8 mouse cellular contexts compared by ENCODE assay signal in genomic region chr8:121113261-121113660, GRCm38 (mm10). TPM values are rescaled to one million over a fixed set of nuclear protein-coding genes. Genes with fewer than 3 reads are reported as not detected.
DNase-seq lines count a peak whose midpoint lies in the region; ATAC-seq and TF ChIP-seq lines count a peak whose summit lies in the region.

No protein-coding gene starts in this region.

- TF ChIP-seq EP300 in ES-Bruce4 (IDR thresholded peaks at IDR 0.05; ENCODE audit: insufficient read depth, low read depth, low read length) = no peak

- peak; percentile 98 for TF ChIP-seq CTCF in ES-Bruce4 (IDR thresholded peaks at IDR 0.05; ENCODE audit: low read depth, low read length)

- no peak overlapping the region for H3K27ac ChIP-seq in ES-Bruce4 (ENCODE audit: insufficient read depth, low read length)
- H3K27ac ChIP-seq in forebrain, embryonic 12.5 days = no peak overlapping the region
- H3K27ac ChIP-seq in heart, embryonic 16.5 days (ENCODE audit: low read length) = no peak overlapping the region

- peak overlapping the region; percentile 2; the same call in 1 of the 2 replicates for H3K4me2 ChIP-seq in forebrain, embryonic 12.5 days
- H3K4me2 ChIP-seq in heart, embryonic 16.5 days (ENCODE audit: low read depth, low read length) = 0 out of 2 replicates have a peak overlapping the region, but pooled peaks have one; percentile 8

- H3K9me3 ChIP-seq in ES-Bruce4 (replicated peaks; ENCODE audit: control insufficient read depth, insufficient read depth, low read length, poor library complexity, severe bottlenecking) = no peaks in the 10 kb centered on the region
- 0 out of 2 replicates have a peak, but pooled peaks cover 6% of the 10 kb centered on the region for H3K9me3 ChIP-seq in forebrain, embryonic 12.5 days
- H3K9me3 ChIP-seq in heart, embryonic 16.5 days (replicated peaks; ENCODE audit: control insufficient read depth, low read length) = peaks cover 5% of the 10 kb centered on the region

- H3K9ac ChIP-seq in ES-Bruce4 (ENCODE audit: low read depth, poor library complexity, severe bottlenecking) = peak overlapping the region; percentile 8; the same call in 1 of the 2 replicates
- H3K9ac ChIP-seq in forebrain, embryonic 12.5 days = no peak overlapping the region
- no peak overlapping the region for H3K9ac ChIP-seq in heart, embryonic 16.5 days (ENCODE audit: low read length)

- no peak overlapping the region for H3K4me3 ChIP-seq in ES-Bruce4 (ENCODE audit: low read depth, low read length)
- H3K4me3 ChIP-seq in forebrain, embryonic 12.5 days (replicated peaks) = no peak overlapping the region
- H3K4me3 ChIP-seq in heart, embryonic 16.5 days (ENCODE audit: low read length) = no peak overlapping the region

- TF ChIP-seq POLR2A in ES-Bruce4 (IDR thresholded peaks at IDR 0.05; ENCODE audit: insufficient read depth, low read length) = no peak

- H3K27me3 ChIP-seq in ES-Bruce4 (ENCODE audit: control insufficient read depth, insufficient read depth, low read length, poor library complexity, severe bottlenecking) = peaks cover 36% of the 10 kb centered on the region
- H3K27me3 ChIP-seq in forebrain, embryonic 12.5 days = peaks cover 77% of the 10 kb centered on the region
- H3K27me3 ChIP-seq in heart, embryonic 16.5 days (ENCODE audit: control insufficient read depth, insufficient read depth, low read length) = peaks cover 53% of the 10 kb centered on the region

- peak; percentile 93 for DNase-seq in c-Kit-positive CD71-positive TER-119-negative erythroid progenitor cells, embryonic 14.5 days (ENCODE audit: low read depth)
- DNase-seq in layer of hippocampus, adult 18-20 months (ENCODE audit: low spot score in 2 of 2) = peak; percentile 92 to 98
- peak; percentile 95 to 96 for DNase-seq in lung, adult 18-20 months
- peak; percentile 85 for DNase-seq in testis, postnatal 14 days (ENCODE audit: low spot score)

- no peaks in the 10 kb centered on the region for H3K36me3 ChIP-seq in ES-Bruce4 (ENCODE audit: control insufficient read depth, insufficient read depth, low read length, poor library complexity, severe bottlenecking)
- no peaks in the 10 kb centered on the region for H3K36me3 ChIP-seq in forebrain, embryonic 12.5 days (replicated peaks)
- H3K36me3 ChIP-seq in heart, embryonic 16.5 days (ENCODE audit: control insufficient read depth, insufficient read depth) = no peaks in the 10 kb centered on the region

- H3K4me1 ChIP-seq in ES-Bruce4 (ENCODE audit: control insufficient read depth, insufficient read depth, low read length) = no peaks in the 10 kb centered on the region
- H3K4me1 ChIP-seq in forebrain, embryonic 12.5 days = peaks cover 25% of the 10 kb centered on the region
- H3K4me1 ChIP-seq in heart, embryonic 16.5 days (ENCODE audit: control insufficient read depth, insufficient read depth, low read length) = peaks cover 2% of the 10 kb centered on the region; the same call in 1 of the 2 replicates

- ATAC-seq in forebrain, embryonic 12.5 days (ENCODE audit: low FRiP score) = peak; percentile 42
- ATAC-seq in heart, embryonic 16.5 days (replicated peaks; ENCODE audit: extremely low read depth, insufficient read depth, low FRiP score) = peak; percentile 8; the same call in 1 of the 2 replicates
- peak; percentile 89 for ATAC-seq in neutrophil, adult 5-6 weeks (ENCODE audit: extremely low read depth, insufficient number of reproducible peaks, low FRiP score, poor library complexity, severe bottlenecking)

- WGBS in forebrain, embryonic 12.5 days = under 1% methylated on average over 21 of the region's 21 CpGs
- WGBS in heart, embryonic 16.5 days = under 1% methylated on average over 21 of the region's 21 CpGs

RNA-seq across cellular contexts. Expression of gene Foxc2, which starts 2.7 kb away (rescaled TPM):
- polyA plus RNA-seq in ES-Bruce4 (2011; ENCODE audit: insufficient read depth, insufficient read length, low read depth, missing spikeins) = not detected in 2 replicates
- 3.3 and 4.6 TPM in 2 replicates for polyA plus RNA-seq in forebrain, embryonic 12.5 days (2016; fragmentation: Nextera tagmentation; extraction: Ambion mirVana)
- polyA plus RNA-seq in heart, embryonic 16.5 days (2015; fragmentation: Nextera tagmentation; extraction: Ambion mirVana) = 3.5 and 4.4 TPM in 2 replicates
- under 1 TPM; 0.69 to 0.96 TPM for total RNA-seq in layer of hippocampus, adult 18-20 months (2021)
- total RNA-seq in neutrophil, adult 5-6 weeks (2017) = not detected in 2 replicates

RNA-seq across cellular contexts. Expression of gene Mthfsd, which starts 5.1 kb away (rescaled TPM):
- 35.5 and 38.9 TPM in 2 replicates for polyA plus RNA-seq in ES-Bruce4 (2011; ENCODE audit: insufficient read depth, insufficient read length, low read depth, missing spikeins)
- 55.0 and 60.2 TPM in 2 replicates for polyA plus RNA-seq in forebrain, embryonic 12.5 days (2016; fragmentation: Nextera tagmentation; extraction: Ambion mirVana)
- polyA plus RNA-seq in heart, embryonic 16.5 days (2015; fragmentation: Nextera tagmentation; extraction: Ambion mirVana) = 32.1 and 32.3 TPM in 2 replicates
- total RNA-seq in layer of hippocampus, adult 18-20 months (2021) = 10 to 100 TPM; 36.6 to 37.2 TPM
- 13.0 and 18.5 TPM in 2 replicates for total RNA-seq in neutrophil, adult 5-6 weeks (2017)

RNA-seq across cellular contexts. Expression of gene Foxl1, which starts 14.5 kb away (rescaled TPM):
- not detected in 2 replicates for polyA plus RNA-seq in ES-Bruce4 (2011; ENCODE audit: insufficient read depth, insufficient read length, low read depth, missing spikeins)
- 0.18 and 0.36 TPM in 2 replicates for polyA plus RNA-seq in forebrain, embryonic 12.5 days (2016; fragmentation: Nextera tagmentation; extraction: Ambion mirVana)
- 0.49 and 0.62 TPM in 2 replicates for polyA plus RNA-seq in heart, embryonic 16.5 days (2015; fragmentation: Nextera tagmentation; extraction: Ambion mirVana)
- total RNA-seq in layer of hippocampus, adult 18-20 months (2021) = not detected
- not detected in 2 replicates for total RNA-seq in neutrophil, adult 5-6 weeks (2017)

RNA-seq across cellular contexts. Expression of gene Foxf1, which starts 29.1 kb away (rescaled TPM):
- 0.33 TPM in 1 of 2 replicates, not detected in the other for polyA plus RNA-seq in ES-Bruce4 (2011; ENCODE audit: insufficient read depth, insufficient read length, low read depth, missing spikeins)
- 0.08 and 1.0 TPM in 2 replicates for polyA plus RNA-seq in forebrain, embryonic 12.5 days (2016; fragmentation: Nextera tagmentation; extraction: Ambion mirVana)
- polyA plus RNA-seq in heart, embryonic 16.5 days (2015; fragmentation: Nextera tagmentation; extraction: Ambion mirVana) = 1.9 and 8.9 TPM in 2 replicates
- under 1 TPM; 0.48 to 0.92 TPM for total RNA-seq in layer of hippocampus, adult 18-20 months (2021)
- total RNA-seq in neutrophil, adult 5-6 weeks (2017) = not detected in 2 replicates

Comparison
In these comparisons a context has a peak if more than half of its experiments do, and no peak if none do; other contexts are left out.
1. ATAC-seq: peak in every context shown above with its lines; median percentile 89 in neutrophil, adult 5-6 weeks; 42 in forebrain, embryonic 12.5 days; 8 in heart, embryonic 16.5 days.